8 mouse cellular contexts compared by ENCODE assay signal in genomic region chr2:27441767-27442707, GRCm38 (mm10). TPM values are rescaled to one million over a fixed set of nuclear protein-coding genes. Genes with fewer than 3 reads are reported as not detected.
DNase-seq lines count a peak whose midpoint lies in the region; ATAC-seq and TF ChIP-seq lines count a peak whose summit lies in the region.

TSS of gene Brd3os (plus strand) at chr2:27442324.

- peaks cover 30% of the 10 kb centered on the region for H3K36me3 ChIP-seq in forebrain, embryonic 10.5 days (replicated peaks)
- H3K36me3 ChIP-seq in heart, embryonic 15.5 days = peaks cover 21% of the 10 kb centered on the region
- H3K36me3 ChIP-seq in liver, embryonic 14.5 days (replicated peaks; ENCODE audit: control insufficient read depth, insufficient read depth, low read depth) = no peaks in the 10 kb centered on the region; the same call in none of the 2 replicates
- peaks cover 9% of the 10 kb centered on the region for H3K36me3 ChIP-seq in neural tube, embryonic 11.5 days (ENCODE audit: control insufficient read depth, insufficient read depth, low read length)
- H3K36me3 ChIP-seq in stomach, postnatal 0 days (ENCODE audit: control insufficient read depth, insufficient read depth, low read length) = peaks cover 11% of the 10 kb centered on the region

- peak within 1 kb of the TSS; percentile 71 for H3K4me3 ChIP-seq in forebrain, embryonic 10.5 days
- H3K4me3 ChIP-seq in heart, embryonic 15.5 days = peak within 1 kb of the TSS; percentile 60
- H3K4me3 ChIP-seq in liver, embryonic 14.5 days (ENCODE audit: insufficient read depth in 1 of 2, low read depth in 2 of 2, low read length in 2 of 2) = peak within 1 kb of the TSS; percentile 46 to 62
- H3K4me3 ChIP-seq in neural tube, embryonic 11.5 days (ENCODE audit: low read depth, low read length) = peak within 1 kb of the TSS; percentile 55
- peak within 1 kb of the TSS; percentile 50 for H3K4me3 ChIP-seq in stomach, postnatal 0 days (ENCODE audit: low read depth, low read length)

- peak; percentile 90 for ATAC-seq in heart, embryonic 15.5 days (replicated peaks; ENCODE audit: insufficient number of reproducible peaks, insufficient read depth, low FRiP score, low read depth)
- ATAC-seq in liver, embryonic 14.5 days (ENCODE audit: insufficient read depth) = peak; percentile 84
- ATAC-seq in neural tube, embryonic 11.5 days (ENCODE audit: insufficient read depth, low FRiP score, low TSS enrichment) = peak; percentile 90
- peak; percentile 91 for ATAC-seq in stomach, postnatal 0 days (ENCODE audit: low FRiP score, low TSS enrichment)

- 2% methylated on average over 36 of the region's 36 CpGs for WGBS in forebrain, embryonic 10.5 days
- WGBS in heart, embryonic 15.5 days = 1% methylated on average over 36 of the region's 36 CpGs
- 2% methylated on average over 35 of the region's 36 CpGs for WGBS in liver, embryonic 14.5 days (ENCODE audit: insufficient replicate concordance)
- WGBS in neural tube, embryonic 11.5 days = 2% methylated on average over 36 of the region's 36 CpGs
- 1% methylated on average over 36 of the region's 36 CpGs for WGBS in stomach, postnatal 0 days

- peaks cover 26% of the 10 kb centered on the region for H3K4me1 ChIP-seq in forebrain, embryonic 10.5 days
- H3K4me1 ChIP-seq in heart, embryonic 15.5 days (replicated peaks) = peaks cover 18% of the 10 kb centered on the region
- peaks cover 13 to 23% of the 10 kb centered on the region in 2 experiments; a peak in 3 of 4 replicates for H3K4me1 ChIP-seq in liver, embryonic 14.5 days (replicated peaks; ENCODE audit: control insufficient read depth in 2 of 2, insufficient read depth in 2 of 2, low read length in 1 of 2)
- H3K4me1 ChIP-seq in neural tube, embryonic 11.5 days (ENCODE audit: control insufficient read depth, insufficient read depth, low read length) = peaks cover 6% of the 10 kb centered on the region
- no peaks in the 10 kb centered on the region for H3K4me1 ChIP-seq in stomach, postnatal 0 days (replicated peaks; ENCODE audit: control insufficient read depth, insufficient read depth)

- H3K27me3 ChIP-seq in forebrain, embryonic 10.5 days (ENCODE audit: poor library complexity, severe bottlenecking) = no peaks in the 10 kb centered on the region
- H3K27me3 ChIP-seq in heart, embryonic 15.5 days = no peaks in the 10 kb centered on the region
- no peaks in the 10 kb centered on the region for H3K27me3 ChIP-seq in liver, embryonic 14.5 days (ENCODE audit: control insufficient read depth, insufficient read depth, low read length)
- H3K27me3 ChIP-seq in neural tube, embryonic 11.5 days (ENCODE audit: control insufficient read depth, insufficient read depth, low read length) = no peaks in the 10 kb centered on the region
- H3K27me3 ChIP-seq in stomach, postnatal 0 days (ENCODE audit: control insufficient read depth, insufficient read depth, low read length) = no peaks in the 10 kb centered on the region

- peak; percentile 40 to 54 for DNase-seq in CD8-positive naive resting alpha-beta T cell, adult 2 months (ENCODE audit: low read depth in 2 of 2, low spot score in 2 of 2)
- peak; percentile 99 for DNase-seq in c-Kit-positive CD71-negative TER-119-negative erythroid progenitor cells, embryonic 14.5 days (ENCODE audit: low read depth)
- DNase-seq in forebrain, embryonic 10.5 days (ENCODE audit: extremely low spot score, low spot score) = peak; percentile 99
- peak; percentile 99 for DNase-seq in kidney, postnatal 25 days
- peak; percentile 86 to 94 (median 88) for DNase-seq in liver, embryonic 14.5 days (ENCODE audit: low read depth in 3 of 3, low spot score in 3 of 3)
- peak; percentile 99 for DNase-seq in neural tube, embryonic 11.5 days (ENCODE audit: low spot score)
- DNase-seq in stomach, postnatal 0 days (ENCODE audit: low spot score) = peak; percentile 97

- H3K9me3 ChIP-seq in forebrain, embryonic 10.5 days = no peaks in the 10 kb centered on the region
- H3K9me3 ChIP-seq in heart, embryonic 15.5 days (replicated peaks) = no peaks in the 10 kb centered on the region
- H3K9me3 ChIP-seq in liver, embryonic 14.5 days (ENCODE audit: control insufficient read depth, low read length) = no peaks in the 10 kb centered on the region
- H3K9me3 ChIP-seq in neural tube, embryonic 11.5 days (ENCODE audit: control insufficient read depth, low read length) = no peaks in the 10 kb centered on the region
- no peaks in the 10 kb centered on the region for H3K9me3 ChIP-seq in stomach, postnatal 0 days (ENCODE audit: control insufficient read depth, low read length)

- TF ChIP-seq CTCF in liver, embryonic 14.5 days (IDR thresholded peaks at IDR 0.05; ENCODE audit: low read depth) = no peak
- no peak for TF ChIP-seq CTCF in stomach, postnatal 0 days (IDR thresholded peaks at IDR 0.05; ENCODE audit: low read depth)

- TF ChIP-seq EP300 in liver, embryonic 14.5 days (IDR thresholded peaks at IDR 0.05; ENCODE audit: low read depth) = no peak
- no peak for TF ChIP-seq EP300 in stomach, postnatal 0 days (optimal IDR thresholded peaks at IDR 0.05)

- peak within 1 kb of the TSS; percentile 83 for H3K4me2 ChIP-seq in heart, embryonic 15.5 days
- H3K4me2 ChIP-seq in liver, embryonic 14.5 days (ENCODE audit: low read depth) = peak within 1 kb of the TSS; percentile 91
- peak within 1 kb of the TSS; percentile 85 for H3K4me2 ChIP-seq in neural tube, embryonic 11.5 days (ENCODE audit: low read depth)
- peak within 1 kb of the TSS; percentile 79 for H3K4me2 ChIP-seq in stomach, postnatal 0 days (replicated peaks; ENCODE audit: low read depth)

- peak within 1 kb of the TSS; percentile 62 for H3K9ac ChIP-seq in heart, embryonic 15.5 days
- peak within 1 kb of the TSS; percentile 53 for H3K9ac ChIP-seq in liver, embryonic 14.5 days (replicated peaks)
- peak within 1 kb of the TSS; percentile 64 for H3K9ac ChIP-seq in neural tube, embryonic 11.5 days (ENCODE audit: low read length)
- peak within 1 kb of the TSS; percentile 70 for H3K9ac ChIP-seq in stomach, postnatal 0 days (ENCODE audit: low read length)

- peak within 1 kb of the TSS; percentile 88 for H3K27ac ChIP-seq in forebrain, embryonic 10.5 days
- peak within 1 kb of the TSS; percentile 45; the same call in 1 of the 2 replicates for H3K27ac ChIP-seq in heart, embryonic 15.5 days
- H3K27ac ChIP-seq in liver, embryonic 14.5 days = no peak within 1 kb of the TSS
- H3K27ac ChIP-seq in neural tube, embryonic 11.5 days (ENCODE audit: low read depth, low read length) = 0 out of 2 replicates have a peak within 1 kb of the TSS, but pooled peaks have one; percentile 14
- peak within 1 kb of the TSS; percentile 73 for H3K27ac ChIP-seq in stomach, postnatal 0 days (replicated peaks)

RNA-seq across cellular contexts. Expression of gene Brd3os, which starts in this region (rescaled TPM):
- 10.2 and 11.0 TPM in 2 replicates for polyA plus RNA-seq in forebrain, embryonic 10.5 days (2016; fragmentation: Nextera tagmentation; extraction: Ambion mirVana)
- 3.0 and 4.8 TPM in 2 replicates for polyA plus RNA-seq in heart, embryonic 15.5 days (2015; fragmentation: Nextera tagmentation; extraction: Ambion mirVana)
- polyA plus RNA-seq in liver, embryonic 14.5 days (2012; rRNA removed) = 0.29 and 0.39 TPM in 2 replicates
- polyA plus RNA-seq in liver, embryonic 14.5 days (2014; fragmentation: Nextera tagmentation; extraction: Ambion mirVana) = 0.33 and 0.44 TPM in 2 replicates
- 15.8 and 16.2 TPM in 2 replicates for polyA plus RNA-seq in neural tube, embryonic 11.5 days (2014; fragmentation: Nextera tagmentation; extraction: Ambion mirVana)
- polyA plus RNA-seq in stomach, postnatal 0 days (2015; fragmentation: Nextera tagmentation; extraction: Ambion mirVana) = 2.8 and 3.4 TPM in 2 replicates

Comparison
In these comparisons a context has a peak if more than half of its experiments do, and no peak if none do; other contexts are left out.
1. Peak in DNase-seq, ATAC-seq, H3K4me3 ChIP-seq, H3K9ac ChIP-seq and H3K4me2 ChIP-seq in liver, embryonic 14.5 days; RNA of the gene not detected or under 1 TPM.
2. DNase-seq: peak in every context shown above with its lines; median percentile 99 in c-Kit-positive CD71-negative TER-119-negative erythroid progenitor cells, embryonic 14.5 days; 99 in forebrain, embryonic 10.5 days; 99 in kidney, postnatal 25 days; 99 in neural tube, embryonic 11.5 days; 97 in stomach, postnatal 0 days; 88 in liver, embryonic 14.5 days; 47 in CD8-positive naive resting alpha-beta T cell, adult 2 months.